8 mouse cellular contexts compared by ENCODE assay signal in genomic region chr16:28928815-28929685, GRCm38 (mm10). TPM values are rescaled to one million over a fixed set of nuclear protein-coding genes. Genes with fewer than 3 reads are reported as not detected.
DNase-seq lines count a peak whose midpoint lies in the region; ATAC-seq and TF ChIP-seq lines count a peak whose summit lies in the region.

TSS of gene Mb21d2 (minus strand) at chr16:28929673.

- peak; percentile 48 for ATAC-seq in hindbrain, postnatal 0 days

- no peak for TF ChIP-seq CTCF in hindbrain, postnatal 0 days (IDR thresholded peaks at IDR 0.05; ENCODE audit: low read depth)

- peak within 1 kb of the TSS; percentile 70 for H3K4me2 ChIP-seq in hindbrain, postnatal 0 days (ENCODE audit: low read depth, low read length)

- DNase-seq in adrenal gland, postnatal 10 days = peak; percentile 62
- peak; percentile 77 for DNase-seq in embryo, embryonic 10 days (ENCODE audit: low spot score)
- DNase-seq in gastrocnemius, postnatal 14 days = peak; percentile 51
- peak; percentile 66 for DNase-seq in hindbrain, postnatal 0 days (ENCODE audit: low spot score)
- peak; percentile 39 to 60 for DNase-seq in left cerebral cortex, adult 18-20 months (ENCODE audit: low spot score in 2 of 2)
- DNase-seq in lung, postnatal 14 days = peak; percentile 53
- DNase-seq in right cerebral cortex, postnatal 10 days (ENCODE audit: low spot score in 2 of 2) = peak; percentile 73 to 74
- DNase-seq in spleen, postnatal 14 days (ENCODE audit: low spot score in 2 of 2) = no peak

- intact Hi-C loops in gastrocnemius, postnatal 14 days (cut with DNase I; ENCODE audit: low total_unique reads) = loop anchor here (10.0 kb wide), 2 partner anchors 54 to 84 kb away; no protein-coding TSS in a partner anchor

- under 1% methylated on average over 73 of the region's 73 CpGs for WGBS in hindbrain, postnatal 0 days

- peak within 1 kb of the TSS; percentile 83 for H3K4me3 ChIP-seq in hindbrain, postnatal 0 days (ENCODE audit: low read length)

- H3K27me3 ChIP-seq in hindbrain, postnatal 0 days (ENCODE audit: insufficient read depth, low read length) = no peaks in the 10 kb centered on the region

- peaks cover 5% of the 10 kb centered on the region for H3K4me1 ChIP-seq in hindbrain, postnatal 0 days (ENCODE audit: insufficient read depth, low read length)

- peak within 1 kb of the TSS; percentile 88 for H3K9ac ChIP-seq in hindbrain, postnatal 0 days (replicated peaks; ENCODE audit: low read length)

- H3K36me3 ChIP-seq in hindbrain, postnatal 0 days (ENCODE audit: insufficient read depth, low read length) = no peaks in the 10 kb centered on the region

- H3K27ac ChIP-seq in hindbrain, postnatal 0 days = peak within 1 kb of the TSS; percentile 93

- no peaks in the 10 kb centered on the region for H3K9me3 ChIP-seq in hindbrain, postnatal 0 days (ENCODE audit: low read length)

RNA-seq across cellular contexts. Expression of gene Mb21d2, which starts in this region (rescaled TPM):
- 10 to 100 TPM in 1 of 2 experiments, 1 to 10 TPM in 1; 9.7 to 11.4 TPM for total RNA-seq in adrenal gland, postnatal 10 days (2021)
- total RNA-seq in gastrocnemius, postnatal 14 days (2021) = 1 to 10 TPM; 6.2 to 7.1 TPM
- total RNA-seq in hindbrain, postnatal 0 days (2014; rRNA removed) = 62.3 and 69.5 TPM in 2 replicates
- polyA plus RNA-seq in hindbrain, postnatal 0 days (2015; fragmentation: Nextera tagmentation; extraction: Ambion mirVana) = 19.9 and 21.4 TPM in 2 replicates
- 10 to 100 TPM; 36.3 to 38.2 TPM for total RNA-seq in left cerebral cortex, adult 18-20 months (2021)

Comparison
In these comparisons a context has a peak if more than half of its experiments do, and no peak if none do; other contexts are left out.
1. DNase-seq: peak in adrenal gland, postnatal 10 days (single experiment), embryo, embryonic 10 days (single experiment), gastrocnemius, postnatal 14 days (single experiment), hindbrain, postnatal 0 days (single experiment), left cerebral cortex, adult 18-20 months (2 of 2), lung, postnatal 14 days (single experiment) and right cerebral cortex, postnatal 10 days (2 of 2); none in spleen, postnatal 14 days (0 of 2).